Mouse (Mus musculus) hindbrain, embryonic 16.5 days (tissue): ENCODE data around the gene Rassf3. TPM values are rescaled to one million over a fixed set of nuclear protein-coding genes. Genes with fewer than 3 reads are reported as not detected.

Source experiments
- ATAC-seq: fragments of 200-750 bp; cut with Nextera tagmentation; 2 replicates; pipeline ENCODE4 v1.8.0; 2017; ENCODE audit warnings: moderate TSS enrichment, moderate library complexity
- H3K27ac ChIP-seq: fragments of 300-500 bp; sonication (generic); 2 replicates; pipeline ENCODE4 v1.5.1; 2014; ENCODE audit warnings: low read depth, mild to moderate bottlenecking, control low read depth, low read length, moderate library complexity
- H3K27me3 ChIP-seq: fragments of 300-500 bp; sonication (generic); replicated peaks from 2 replicates; pipeline ENCODE4 v1.6.1; 2014; ENCODE audit warnings: low read length; ENCODE audit not compliant: control insufficient read depth, insufficient read depth
- H3K36me3 ChIP-seq: fragments of 300-500 bp; sonication (generic); 2 replicates; pipeline ENCODE4 v1.6.1; 2014; ENCODE audit warnings: mild to moderate bottlenecking, low read length, moderate library complexity, mixed read lengths; ENCODE audit not compliant: control insufficient read depth, insufficient read depth
- H3K4me1 ChIP-seq: fragments of 300-500 bp; sonication (generic); 2 replicates; pipeline ENCODE4 v1.6.1; 2014; ENCODE audit warnings: low read depth, low read length; ENCODE audit not compliant: control insufficient read depth, insufficient read depth
- H3K4me2 ChIP-seq: fragments of 300-500 bp; sonication (generic); 2 replicates; pipeline ENCODE4 v1.6.1; 2014; ENCODE audit warnings: mild to moderate bottlenecking, low read length, control low read depth, moderate library complexity
- H3K4me3 ChIP-seq: fragments of 300-500 bp; sonication (generic); 2 replicates; pipeline ENCODE4 v1.5.1; 2014; ENCODE audit warnings: mild to moderate bottlenecking, low read length, control low read depth, moderate library complexity
- H3K9ac ChIP-seq: fragments of 300-500 bp; sonication (generic); 2 replicates; pipeline ENCODE4 v1.6.1; 2014; ENCODE audit warnings: low read depth, mild to moderate bottlenecking, control low read depth, low read length, moderate library complexity
- H3K9me3 ChIP-seq: fragments of 300-500 bp; sonication (generic); 2 replicates; pipeline ENCODE4 v1.6.1; 2014; ENCODE audit warnings: mild to moderate bottlenecking, low read length, moderate library complexity; ENCODE audit not compliant: control insufficient read depth
- WGBS: fragments of 180-500 bp; shearing (Covaris S2); extraction: QIAGEN DNeasy Blood & Tissue Kit; methylation state at CpG from one replicate; pipeline ENCODE4 v1.1.7; 2014; 5-methylcytosine and 5-hydroxymethylcytosine counted together
- polyA plus RNA-seq: library from polyadenylated mRNA; unstranded; fragments of >200 nt; fragmentation: Nextera tagmentation; extraction: Ambion mirVana; gene quantifications from 2 replicates; pipeline ENCODE4 v1.2.1, GENCODE M21; 2015

Gene Rassf3
- 5.3 and 6.0 TPM in 2 replicates for polyA plus RNA-seq

DNA sequence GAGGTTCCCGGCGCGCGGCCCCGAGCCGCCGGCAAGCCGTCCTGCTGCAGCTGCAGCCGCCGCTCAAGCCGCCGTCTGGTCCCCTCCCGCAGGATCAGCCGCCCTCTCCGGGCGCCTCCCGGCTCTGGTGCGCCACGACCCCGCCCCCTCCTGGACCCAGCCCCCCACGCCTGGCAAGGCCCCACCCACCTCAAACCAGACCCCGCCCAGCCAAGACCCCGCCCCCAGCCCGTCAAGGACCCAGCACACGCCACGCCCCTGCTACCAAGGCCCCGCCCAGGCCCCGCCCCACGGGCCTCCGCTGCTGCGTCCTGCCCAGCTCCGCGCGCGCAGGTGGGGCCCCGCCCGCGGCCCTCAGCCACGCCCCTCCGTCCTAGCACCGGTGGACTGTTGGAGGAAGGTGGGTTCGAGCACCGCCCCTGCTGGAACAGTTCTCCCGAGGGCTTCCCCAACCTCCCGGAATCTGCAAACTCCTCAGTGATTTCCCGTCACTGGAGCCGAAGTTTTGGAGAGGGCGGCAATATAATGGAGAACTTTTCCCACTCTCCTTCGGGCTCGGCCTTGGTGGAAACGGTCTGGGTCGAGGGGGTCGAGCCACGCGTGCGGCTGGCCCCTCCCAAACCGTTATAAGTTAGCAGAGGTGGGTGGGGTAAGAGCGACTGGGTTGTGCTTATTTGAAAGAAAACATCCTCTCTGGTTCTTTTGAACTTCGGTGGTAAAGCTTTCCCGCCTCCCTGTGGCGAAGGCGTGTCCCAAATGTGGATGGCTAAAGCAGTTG lies at the start of gene Rassf3:
Rassf3 (minus strand) TSS at position 158 of the 778 bp plus-strand sequence.
- Histone ChIP-seq H3K9me3 (no peaks in the 10 kb centered on the region), H3K36me3 (no peaks in the 10 kb centered on the region), H3K9ac (peak within 1 kb of the TSS; percentile 77), H3K4me2 (peak within 1 kb of the TSS; percentile 95), H3K4me1 (peaks cover 20% of the 10 kb centered on the region), H3K27me3 (no peaks in the 10 kb centered on the region; the same call in 1 of the 2 replicates), H3K4me3 (peak within 1 kb of the TSS; percentile 74), H3K27ac (peak within 1 kb of the TSS; percentile 73)
- ATAC-seq = peak; percentile 91
- WGBS = 2% methylated on average over 36 of the region's 62 CpGs

DNA sequence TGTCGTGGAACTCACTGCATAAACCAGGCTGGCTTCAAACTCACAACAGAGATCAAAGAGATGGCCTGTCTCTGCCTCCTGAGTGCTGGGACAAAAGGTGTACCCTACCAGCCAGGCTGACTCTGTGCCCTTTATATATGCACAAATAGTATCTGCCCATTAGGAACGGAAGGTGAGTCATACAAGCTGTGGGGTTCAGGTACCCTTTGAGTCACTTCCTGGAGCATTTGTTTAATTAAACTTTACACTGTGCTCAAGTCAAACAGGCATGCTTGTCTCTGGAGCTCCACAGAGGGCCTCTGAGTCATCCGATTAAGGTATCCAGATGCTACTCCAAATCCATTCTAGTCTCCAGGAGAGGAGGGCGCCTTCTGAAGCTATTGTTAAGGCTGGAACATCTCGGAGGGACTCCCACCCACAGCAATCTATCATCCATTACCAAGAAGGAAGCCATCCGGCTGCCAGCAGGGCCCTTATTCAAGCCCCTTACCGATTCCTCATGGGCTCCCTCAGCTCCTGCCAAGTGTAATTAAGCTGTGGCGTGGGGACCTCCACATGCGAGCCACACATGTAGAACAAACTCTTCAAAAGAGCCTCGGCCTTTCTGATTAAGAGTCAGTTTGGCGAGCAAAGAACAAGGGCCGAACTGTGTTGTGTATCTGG lies 44.9 kb upstream of the Rassf3 start:
- WGBS = 17% methylated on average over 12 of the region's 12 CpGs
- no peak overlapping the region for H3K9ac ChIP-seq
- H3K27me3 ChIP-seq = no peaks in the 10 kb centered on the region
- H3K27ac ChIP-seq = no peak overlapping the region
- peak; percentile 67 for ATAC-seq
- H3K4me3 ChIP-seq = no peak overlapping the region
- no peaks in the 10 kb centered on the region for H3K36me3 ChIP-seq
- no peaks in the 10 kb centered on the region for H3K4me1 ChIP-seq
- H3K4me2 ChIP-seq = 0 out of 2 replicates have a peak overlapping the region, but pooled peaks have one; percentile 19
- H3K9me3 ChIP-seq = no peaks in the 10 kb centered on the region

DNA sequence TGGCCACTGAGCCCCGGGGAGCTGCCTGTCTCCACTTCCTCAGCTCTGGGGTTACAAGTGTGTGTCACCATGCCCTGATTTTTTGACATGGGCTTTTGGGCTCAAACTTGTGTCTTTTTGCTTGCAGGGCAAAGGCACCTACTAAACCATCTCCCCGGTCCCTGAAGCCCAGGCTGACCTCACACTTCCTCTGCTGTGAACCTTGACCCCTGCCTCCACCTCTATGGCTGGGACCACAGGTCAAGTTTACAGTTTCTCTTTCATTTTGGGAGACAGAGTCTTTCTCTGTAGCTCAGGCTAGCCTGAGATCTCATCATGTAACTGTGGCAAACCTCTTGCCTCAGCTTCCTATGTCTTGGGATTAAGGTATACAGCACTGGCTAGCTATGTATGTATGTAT lies 43.6 kb upstream of the Rassf3 start:
- Histone ChIP-seq H3K4me3 (no peak overlapping the region), H3K9ac (no peak overlapping the region), H3K4me2 (no peak overlapping the region), H3K27ac (no peak overlapping the region), H3K27me3 (no peaks in the 10 kb centered on the region), H3K36me3 (no peaks in the 10 kb centered on the region), H3K9me3 (no peaks in the 10 kb centered on the region), H3K4me1 (no peaks in the 10 kb centered on the region)
- ATAC-seq = no peak
- 69% methylated on average over 2 of the region's 2 CpGs for WGBS

DNA sequence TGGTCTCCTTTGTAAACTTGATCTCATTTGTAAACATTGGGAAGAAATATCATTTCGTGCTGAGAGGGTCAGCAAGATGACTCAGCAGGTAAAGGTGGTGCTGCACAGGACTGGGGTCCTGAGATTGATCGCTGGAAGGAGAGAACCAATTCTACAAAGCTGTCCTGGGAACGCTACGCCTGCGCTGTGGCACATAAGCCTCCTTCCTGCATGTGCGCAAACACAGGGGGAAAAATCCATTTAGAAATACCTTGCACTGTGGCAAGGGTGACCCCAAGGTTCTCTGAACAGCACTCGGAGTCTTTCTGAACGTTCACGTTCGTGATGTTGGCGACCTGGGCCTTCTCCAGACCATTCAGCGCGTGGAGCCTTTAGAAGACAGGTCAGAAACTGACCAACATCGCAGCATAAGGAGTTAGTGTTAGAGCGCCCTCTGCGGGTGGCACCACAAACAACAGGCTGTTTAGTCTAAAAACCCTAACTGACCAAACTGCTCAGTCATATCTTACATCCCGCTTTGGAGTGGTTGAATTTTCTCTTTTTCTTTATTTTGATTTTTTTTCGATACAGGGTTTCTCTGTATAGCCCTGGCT lies 40.0 kb upstream of the Rassf3 start:
- H3K9ac ChIP-seq = no peak overlapping the region
- no peaks in the 10 kb centered on the region for H3K9me3 ChIP-seq
- peak; percentile 58; the same call in 1 of the 2 replicates for ATAC-seq
- no peak overlapping the region for H3K4me2 ChIP-seq
- no peaks in the 10 kb centered on the region for H3K27me3 ChIP-seq
- H3K36me3 ChIP-seq = no peaks in the 10 kb centered on the region
- no peak overlapping the region for H3K27ac ChIP-seq
- WGBS = 31% methylated on average over 18 of the region's 18 CpGs
- no peak overlapping the region for H3K4me3 ChIP-seq
- no peaks in the 10 kb centered on the region for H3K4me1 ChIP-seq

DNA sequence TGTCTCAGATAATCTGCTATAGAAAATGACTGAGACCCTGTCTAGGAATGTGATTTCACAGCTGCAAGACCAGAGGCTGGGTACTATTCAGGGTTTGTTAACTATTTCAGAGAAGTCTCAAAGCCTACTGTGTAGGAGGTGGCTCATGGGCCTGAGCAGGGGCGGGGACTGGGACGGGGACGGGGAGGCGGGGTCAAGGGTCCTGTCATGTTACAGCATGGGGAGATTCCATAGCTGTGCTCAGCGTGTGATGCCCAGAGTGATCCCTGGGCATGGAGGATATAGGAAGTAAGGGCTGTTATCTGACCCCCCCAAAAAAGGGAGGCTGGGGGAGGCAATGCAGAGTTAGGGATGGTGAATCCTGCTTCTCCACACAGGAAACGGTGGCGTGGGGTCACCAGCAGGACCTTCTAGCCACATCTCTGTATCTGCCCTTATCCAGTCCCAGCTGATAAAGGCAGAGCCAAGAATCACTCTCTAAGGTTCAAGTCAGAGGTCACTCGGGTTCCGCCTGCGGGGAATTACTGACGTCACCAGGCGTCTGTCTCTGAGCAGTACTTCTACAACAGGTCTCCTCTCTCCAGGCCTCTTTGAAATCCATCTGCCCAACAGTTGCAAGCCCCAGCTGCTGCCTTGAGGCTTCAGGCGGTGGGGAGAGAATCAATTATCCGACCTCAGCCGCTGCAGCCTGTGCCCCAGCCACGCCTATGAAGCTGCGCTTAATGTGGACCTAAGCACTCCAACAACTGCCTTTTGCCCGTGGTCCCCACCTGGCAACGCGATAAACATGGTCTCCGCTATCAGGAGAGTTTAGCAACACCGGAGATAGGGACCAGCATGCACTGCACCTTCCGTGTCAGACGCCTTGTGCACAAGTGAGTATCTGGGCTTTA lies 33.9 kb upstream of the Rassf3 start:
- Histone ChIP-seq H3K4me1 (peaks cover 14% of the 10 kb centered on the region), H3K27ac (no peak overlapping the region), H3K27me3 (no peaks in the 10 kb centered on the region), H3K9me3 (no peaks in the 10 kb centered on the region), H3K9ac (no peak overlapping the region; the same call in 1 of the 2 replicates), H3K4me2 (peak overlapping the region; percentile 22; the same call in 1 of the 2 replicates), H3K4me3 (no peak overlapping the region), H3K36me3 (no peaks in the 10 kb centered on the region)
- no peak for ATAC-seq
- WGBS = 32% methylated on average over 24 of the region's 24 CpGs

DNA sequence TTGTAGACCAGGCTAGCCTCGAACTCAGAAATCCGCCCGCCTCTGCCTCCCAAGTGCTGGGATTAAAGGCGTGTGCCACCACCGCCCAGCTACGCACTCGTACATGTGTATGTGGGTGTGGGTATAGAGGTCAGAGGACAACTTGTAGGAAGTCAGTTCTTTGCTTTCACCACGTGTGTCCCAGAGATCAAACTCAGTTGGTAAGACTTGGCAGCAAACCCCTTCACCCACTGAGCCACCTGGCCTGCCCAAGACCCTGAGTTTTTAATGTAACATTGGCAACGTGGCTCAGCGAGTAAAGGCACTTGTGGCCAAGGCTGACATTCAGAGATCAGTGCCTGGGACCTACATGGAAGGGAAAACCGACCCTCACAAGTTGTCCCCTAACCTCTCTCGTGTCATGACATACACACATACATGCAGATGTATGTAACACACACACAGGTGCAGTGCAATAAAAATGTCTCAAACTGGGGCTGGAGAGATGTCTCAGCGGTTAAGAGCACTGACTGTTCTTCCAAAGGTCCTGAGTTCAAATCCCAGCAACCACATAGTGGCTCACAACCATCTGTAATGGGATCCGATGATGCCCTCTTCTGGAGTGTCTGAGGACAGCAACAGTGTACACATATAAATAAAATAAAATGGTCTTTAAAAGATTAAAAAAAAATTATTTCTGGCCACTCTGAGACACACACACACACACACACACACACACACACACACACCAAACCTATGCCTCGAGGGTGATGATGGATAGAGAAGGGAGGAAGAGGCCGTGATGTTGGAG lies 31.8 kb upstream of the Rassf3 start:
- Histone ChIP-seq H3K4me3 (no peak overlapping the region), H3K27ac (no peak overlapping the region), H3K4me1 (peaks cover 18% of the 10 kb centered on the region), H3K36me3 (no peaks in the 10 kb centered on the region), H3K9ac (no peak overlapping the region), H3K4me2 (no peak overlapping the region), H3K9me3 (no peaks in the 10 kb centered on the region), H3K27me3 (no peaks in the 10 kb centered on the region)
- ATAC-seq = no peak
- WGBS = 93% methylated on average over 16 of the region's 16 CpGs

DNA sequence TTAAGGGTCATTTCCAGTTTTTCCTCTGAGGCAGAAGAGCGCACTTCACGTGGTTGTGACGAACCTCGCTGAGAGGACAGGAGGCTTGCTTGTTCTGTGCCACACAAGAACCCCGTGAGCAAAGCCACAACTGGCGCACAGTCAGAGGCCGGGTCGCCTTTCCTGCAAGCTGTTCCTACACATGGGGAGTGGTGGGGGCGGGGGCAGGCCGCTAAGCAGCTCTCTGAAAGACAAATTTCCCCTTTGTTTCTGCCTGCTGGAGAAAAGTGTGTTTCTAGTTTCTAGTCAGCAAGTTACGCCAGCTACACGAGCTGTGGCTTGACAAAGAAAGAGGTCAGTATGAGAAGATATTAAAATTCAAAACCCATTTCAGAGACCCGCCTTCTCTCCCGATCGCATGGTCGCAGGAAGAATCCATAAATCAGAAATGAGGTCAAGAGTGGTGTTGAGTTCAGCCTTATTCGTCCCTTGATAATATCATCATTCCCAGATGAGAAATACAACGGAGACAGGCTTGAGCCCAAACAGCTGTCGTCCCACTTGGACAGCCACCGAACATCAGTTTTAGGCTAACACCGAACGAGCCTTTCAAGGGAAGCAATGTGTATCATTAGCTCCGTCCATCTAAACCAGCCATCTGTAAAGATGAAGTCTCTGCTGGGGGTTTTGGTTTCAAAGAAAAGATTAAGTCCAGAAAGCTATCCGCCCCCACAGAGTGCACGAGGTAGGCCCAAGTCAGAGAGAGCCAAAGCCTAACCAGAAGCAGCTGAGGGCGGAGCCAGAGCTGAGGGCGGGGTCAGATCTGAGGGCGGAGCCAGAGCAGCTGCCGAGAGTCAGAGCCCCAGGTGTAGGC lies 30.8 kb upstream of the Rassf3 start:
- H3K4me2 ChIP-seq = no peak overlapping the region
- no peak overlapping the region; the same call in 1 of the 2 replicates for H3K27ac ChIP-seq
- H3K4me1 ChIP-seq = peaks cover 18% of the 10 kb centered on the region
- no peak overlapping the region for H3K4me3 ChIP-seq
- no peak for ATAC-seq
- no peaks in the 10 kb centered on the region for H3K27me3 ChIP-seq
- H3K9me3 ChIP-seq = no peaks in the 10 kb centered on the region
- no peak overlapping the region for H3K9ac ChIP-seq
- no peaks in the 10 kb centered on the region for H3K36me3 ChIP-seq
- 33% methylated on average over 29 of the region's 29 CpGs for WGBS
